Mouse (Mus musculus) CD4-positive, CD25-positive, alpha-beta regulatory T cell, adult 2 months (primary cell): Measurements from ENCODE around the gene Vapb.

ENCODE experiments used
- DNase-seq: peaks from one replicate; pipeline ENCODE4 v3.0.0-alpha.2; 2012; ENCODE audit warnings: low read depth, low spot score

Vapb gene

GRCm38 (mm10) chr2:173791904-173792757 is 54.8 kb downstream of the Vapb start:
- no peak for DNase-seq

- no peak for DNase-seq
These were observed 56.7 kb downstream of the Vapb start for GRCm38 (mm10) chr2:173794018-173794417.

- DNase-seq: peak; percentile 37
These were observed 57.5 kb downstream of the Vapb start for GRCm38 (mm10) chr2:173794531-173795510.

- no peak for DNase-seq
These were observed 58.7 kb downstream of the Vapb start for GRCm38 (mm10) chr2:173795801-173796673.

GRCm38 (mm10) chr2:173796674-173796963 is 59.3 kb downstream of the Vapb start:
- no peak for DNase-seq

- no peak for DNase-seq
These were observed 62.2 kb downstream of the Vapb start for GRCm38 (mm10) chr2:173799513-173799912.

- no peak for DNase-seq
These were observed 63.3 kb downstream of the Vapb start for GRCm38 (mm10) chr2:173800566-173800965.

GRCm38 (mm10) chr2:173801405-173801876 is 64.1 kb downstream of the Vapb start:
- DNase-seq: no peak

GRCm38 (mm10) chr2:173802176-173802575 is 64.9 kb downstream of the Vapb start:
- no peak for DNase-seq

- no peak for DNase-seq
These were observed 65.6 kb downstream of the Vapb start for GRCm38 (mm10) chr2:173802956-173803355.

- DNase-seq: no peak
These were observed 66.5 kb downstream of the Vapb start for GRCm38 (mm10) chr2:173803827-173804226.

GRCm38 (mm10) chr2:173806621-173807020 is 69.3 kb downstream of the Vapb start:
- DNase-seq: no peak

- no peak for DNase-seq
These were observed 71.6 kb downstream of the Vapb start for GRCm38 (mm10) chr2:173808942-173809341.

- no peak for DNase-seq
These were observed 72.9 kb downstream of the Vapb start for GRCm38 (mm10) chr2:173810036-173810850.

- DNase-seq: no peak
These were observed 73.5 kb downstream of the Vapb start for GRCm38 (mm10) chr2:173810851-173811130.

- peak; percentile 22 for DNase-seq
These were observed 74.5 kb downstream of the Vapb start for GRCm38 (mm10) chr2:173811850-173812249.

GRCm38 (mm10) chr2:173813071-173813470 is 75.8 kb downstream of the Vapb start:
- no peak for DNase-seq

GRCm38 (mm10) chr2:173826287-173826686 is 89.0 kb downstream of the Vapb start:
- DNase-seq: no peak

- DNase-seq: no peak
These were observed 89.9 kb downstream of the Vapb start for GRCm38 (mm10) chr2:173827228-173827627.

GRCm38 (mm10) chr2:173828134-173828533 is 90.8 kb downstream of the Vapb start:
- no peak for DNase-seq
